Mouse (Mus musculus): ENCODE results near the gene Vmn1r115. TPM values are rescaled to one million over a fixed set of nuclear protein-coding genes. Genes with fewer than 3 reads are reported as not detected.
"Not testable (repeated sequence)": the region's sequence is repeated elsewhere in the genome, so short reads cannot be mapped to it uniquely, and the experiment has no call there.

The Vmn1r115 gene
- not detected for polyA plus RNA-seq (2021)

- ATAC-seq; POLR2A ChIA-PET; in situ Hi-C loops (cut with MboI; ENCODE audit: low pct_unique_long_range_greater_than_20kb); DNase-seq (ENCODE audit: low read depth, low spot score); CTCF ChIA-PET; H3K27me3 ChIP-seq: not testable (repeated sequence)
Observed at GRCm38 (mm10) chr7:20844885-20845284, at the start of gene Vmn1r115. TSS of gene Vmn1r115 (minus strand) at chr7:20844985.

GRCm38 (mm10) chr7:20884021-20884420 is 39.2 kb upstream of the Vmn1r115 start, which contains the start of gene Vmn1r117:
TSS of gene Vmn1r117 (minus strand) at chr7:20884121.
- in situ Hi-C loops (cut with MboI; ENCODE audit: low pct_unique_long_range_greater_than_20kb); CTCF ChIA-PET; H3K27me3 ChIP-seq; POLR2A ChIA-PET; DNase-seq (ENCODE audit: low read depth, low spot score); ATAC-seq: not testable (repeated sequence)

GRCm38 (mm10) chr7:20871956-20872355 is 27.2 kb upstream of the Vmn1r115 start, which contains the start of gene Vmn1r116:
TSS of gene Vmn1r116 (plus strand) at chr7:20872256.
- DNase-seq (ENCODE audit: low read depth, low spot score); H3K27me3 ChIP-seq; ATAC-seq; POLR2A ChIA-PET; in situ Hi-C loops (cut with MboI; ENCODE audit: low pct_unique_long_range_greater_than_20kb); CTCF ChIA-PET: not testable (repeated sequence)

- ATAC-seq; POLR2A ChIA-PET; CTCF ChIA-PET; DNase-seq (ENCODE audit: low read depth, low spot score); in situ Hi-C loops (cut with MboI; ENCODE audit: low pct_unique_long_range_greater_than_20kb); H3K27me3 ChIP-seq: not testable (repeated sequence)
Observed at GRCm38 (mm10) chr7:20812086-20812485, 32.7 kb downstream of the Vmn1r115 start, which contains the start of gene Vmn1r114. TSS of gene Vmn1r114 (minus strand) at chr7:20812186.

Other genes with a start within 250 kb of the Vmn1r115 start
- gene Gm4513, start 246.0 kb downstream of the Vmn1r115 start, polyA plus RNA-seq (2021): not detected
- gene Vmn1r107, start 176.1 kb downstream of the Vmn1r115 start, polyA plus RNA-seq (2021): not detected
- not detected for gene Vmn1r111, start 141.8 kb downstream of the Vmn1r115 start, polyA plus RNA-seq (2021)
- gene Gm10668, start 114.4 kb downstream of the Vmn1r115 start, polyA plus RNA-seq (2021): not detected
- gene Vmn1r112, start 73.8 kb downstream of the Vmn1r115 start, polyA plus RNA-seq (2021): not detected
- not detected for gene Vmn1r113, start 57.7 kb downstream of the Vmn1r115 start, polyA plus RNA-seq (2021)
- gene Vmn1r114, start 32.8 kb downstream of the Vmn1r115 start, polyA plus RNA-seq (2021): not detected
- gene Vmn1r116, start 27.3 kb upstream of the Vmn1r115 start, polyA plus RNA-seq (2021): not detected
- not detected for gene Vmn1r117, start 39.1 kb upstream of the Vmn1r115 start, polyA plus RNA-seq (2021)
- gene Vmn1r118, start 67.4 kb upstream of the Vmn1r115 start, polyA plus RNA-seq (2021): not detected
- gene Vmn1r119, start 167.5 kb upstream of the Vmn1r115 start, polyA plus RNA-seq (2021): not detected
- gene Vmn1r120, start 208.8 kb upstream of the Vmn1r115 start, polyA plus RNA-seq (2021): not detected

All from Patski (cell line).